Mouse (Mus musculus): ENCODE results near the gene Atp6ap1.

GRCm38 (mm10) chrX:74296538-74297448 is at the start of gene Atp6ap1:
- TF ChIP-seq CTCF (IDR thresholded peaks at IDR 0.05; ENCODE audit: low read depth) (no peak), EP300 (IDR thresholded peaks at IDR 0.05; ENCODE audit: low read depth) (no peak)

All from heart, postnatal 0 days (tissue).